Mouse (Mus musculus): ENCODE data around the gene Smchd1. TPM values are rescaled to one million over a fixed set of nuclear protein-coding genes. Genes with fewer than 3 reads are reported as not detected.
"Not testable (repeated sequence)": the region's sequence is repeated elsewhere in the genome, so short reads cannot be mapped to it uniquely, and the experiment has no call there.

Smchd1 gene
- polyA plus RNA-seq, 1 experiment: 6.8 TPM

DNA sequence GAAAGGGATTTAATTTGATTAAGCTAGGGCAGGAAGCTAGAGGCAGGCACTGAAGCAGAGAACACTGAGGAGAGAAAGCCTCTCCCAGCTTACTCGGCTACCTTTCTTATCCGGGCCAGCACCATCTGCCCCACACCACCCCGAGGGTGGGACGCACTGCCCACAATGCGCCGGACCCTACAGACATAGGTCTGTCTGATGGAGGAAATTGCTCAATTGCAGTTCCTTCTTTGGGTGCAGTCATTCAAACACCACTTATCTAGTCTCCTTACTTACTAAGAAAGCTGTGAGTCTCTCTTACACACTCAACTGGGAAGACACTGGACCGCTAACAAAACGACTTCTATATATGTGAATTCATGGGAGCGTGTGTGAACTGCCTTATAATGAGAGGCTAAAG, 137.6 kb downstream of the Smchd1 start:
- no peak for DNase-seq
- WGBS: 91% methylated on average over 9 of the region's 9 CpGs
- Histone ChIP-seq H3K4me3 (ENCODE audit: insufficient read depth, low read depth, low read length) (no peak overlapping the region), H3K36me3 (ENCODE audit: control insufficient read depth, insufficient read depth, low read length) (no peaks in the 10 kb centered on the region), H3K27ac (ENCODE audit: insufficient read depth, low read depth, low read length) (no peak overlapping the region), H3K4me1 (ENCODE audit: control insufficient read depth, insufficient read depth, low read length) (no peaks in the 10 kb centered on the region), H3K27me3 (replicated peaks; ENCODE audit: control insufficient read depth, insufficient read depth, low read length) (no peaks in the 10 kb centered on the region)
- TF ChIP-seq CTCF (conservative IDR thresholded peaks at IDR 0.05; ENCODE audit: insufficient read depth, insufficient read length, low read depth, low read length) (no peak), POLR2A (IDR thresholded peaks at IDR 0.05; ENCODE audit: low read depth, low read length) (no peak)

GRCm38 (mm10) chr17:71336421-71336820, 138.7 kb downstream of the Smchd1 start:
- H3K36me3 ChIP-seq (ENCODE audit: control insufficient read depth, insufficient read depth, low read length): no peaks in the 10 kb centered on the region
- 0 out of 2 replicates have a peak, but pooled peaks cover 3% of the 10 kb centered on the region for H3K4me1 ChIP-seq (ENCODE audit: control insufficient read depth, insufficient read depth, low read length)
- TF ChIP-seq CTCF (conservative IDR thresholded peaks at IDR 0.05; ENCODE audit: insufficient read depth, insufficient read length, low read depth, low read length): no peak
- no peak for TF ChIP-seq POLR2A (IDR thresholded peaks at IDR 0.05; ENCODE audit: low read depth, low read length)
- H3K4me3 ChIP-seq (ENCODE audit: insufficient read depth, low read depth, low read length): no peak overlapping the region
- H3K27me3 ChIP-seq (replicated peaks; ENCODE audit: control insufficient read depth, insufficient read depth, low read length): no peaks in the 10 kb centered on the region
- DNase-seq: no peak
- H3K27ac ChIP-seq (ENCODE audit: insufficient read depth, low read depth, low read length): no peak overlapping the region
- 45% methylated on average over 8 of the region's 8 CpGs for WGBS

GRCm38 (mm10) chr17:71332298-71332697, 142.8 kb downstream of the Smchd1 start:
- no peak for DNase-seq
- Histone ChIP-seq H3K27me3 (replicated peaks; ENCODE audit: control insufficient read depth, insufficient read depth, low read length) (no peaks in the 10 kb centered on the region), H3K36me3 (ENCODE audit: control insufficient read depth, insufficient read depth, low read length) (no peaks in the 10 kb centered on the region), H3K4me3 (ENCODE audit: insufficient read depth, low read depth, low read length) (no peak overlapping the region), H3K27ac (ENCODE audit: insufficient read depth, low read depth, low read length) (no peak overlapping the region), H3K4me1 (ENCODE audit: control insufficient read depth, insufficient read depth, low read length) (0 out of 2 replicates have a peak, but pooled peaks cover 3% of the 10 kb centered on the region)
- WGBS: 24% methylated on average over 15 of the region's 15 CpGs
- TF ChIP-seq POLR2A (IDR thresholded peaks at IDR 0.05; ENCODE audit: low read depth, low read length) (no peak), CTCF (conservative IDR thresholded peaks at IDR 0.05; ENCODE audit: insufficient read depth, insufficient read length, low read depth, low read length) (no peak)

GRCm38 (mm10) chr17:71320731-71321130, 154.4 kb downstream of the Smchd1 start:
- not testable (repeated sequence) for DNase-seq; H3K4me3 ChIP-seq (ENCODE audit: insufficient read depth, low read depth, low read length); H3K27me3 ChIP-seq (replicated peaks; ENCODE audit: control insufficient read depth, insufficient read depth, low read length); H3K4me1 ChIP-seq (ENCODE audit: control insufficient read depth, insufficient read depth, low read length); H3K27ac ChIP-seq (ENCODE audit: insufficient read depth, low read depth, low read length); H3K36me3 ChIP-seq (ENCODE audit: control insufficient read depth, insufficient read depth, low read length)
- WGBS: 82% methylated on average over 8 of the region's 8 CpGs

DNA sequence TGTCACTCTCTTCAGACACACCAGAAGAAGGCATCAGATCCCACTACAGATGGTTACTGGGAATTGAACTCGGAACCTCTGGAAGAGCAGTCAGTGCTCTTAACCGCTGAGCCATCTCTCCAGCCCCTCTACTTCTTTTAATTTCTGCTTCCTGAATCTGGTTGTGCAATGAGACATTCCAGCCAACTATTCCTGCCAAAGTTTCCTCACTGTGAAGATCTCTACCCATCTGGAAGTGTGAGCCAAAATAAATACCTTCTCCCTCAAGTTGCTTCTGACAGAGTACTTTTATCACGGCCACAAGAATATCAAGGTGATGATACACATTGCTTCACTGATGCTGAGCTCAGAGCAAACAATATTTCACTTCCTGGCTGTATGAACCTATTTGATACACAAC, 155.8 kb downstream of the Smchd1 start:
- TF ChIP-seq POLR2A (IDR thresholded peaks at IDR 0.05; ENCODE audit: low read depth, low read length) (no peak), CTCF (conservative IDR thresholded peaks at IDR 0.05; ENCODE audit: insufficient read depth, insufficient read length, low read depth, low read length) (no peak)
- WGBS: 79% methylated on average over 3 of the region's 3 CpGs

DNA sequence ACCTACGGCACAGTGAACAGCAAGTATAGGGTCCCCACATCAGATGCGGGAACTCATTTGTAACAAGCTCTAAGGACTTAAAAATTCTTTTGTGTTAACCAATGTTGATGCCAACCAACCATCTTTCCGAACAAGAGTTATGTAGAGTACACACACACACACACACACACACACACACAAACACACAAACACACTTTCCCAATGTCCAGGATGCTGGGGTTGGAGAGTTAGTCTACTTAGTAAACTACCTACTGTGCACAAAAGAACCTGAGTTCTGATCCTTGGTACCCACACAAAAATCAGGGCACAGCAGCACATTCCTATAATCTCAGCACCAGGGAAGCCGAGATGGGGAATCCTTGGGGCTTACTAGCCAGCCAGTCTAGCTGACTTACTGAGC, 157.6 kb downstream of the Smchd1 start:
- Histone ChIP-seq H3K27me3 (replicated peaks; ENCODE audit: control insufficient read depth, insufficient read depth, low read length) (no peaks in the 10 kb centered on the region), H3K27ac (ENCODE audit: insufficient read depth, low read depth, low read length) (no peak overlapping the region), H3K36me3 (ENCODE audit: control insufficient read depth, insufficient read depth, low read length) (no peaks in the 10 kb centered on the region), H3K4me1 (ENCODE audit: control insufficient read depth, insufficient read depth, low read length) (no peaks in the 10 kb centered on the region), H3K4me3 (ENCODE audit: insufficient read depth, low read depth, low read length) (no peak overlapping the region)
- 95% methylated on average over 4 of the region's 4 CpGs for WGBS
- no peak for TF ChIP-seq CTCF (conservative IDR thresholded peaks at IDR 0.05; ENCODE audit: insufficient read depth, insufficient read length, low read depth, low read length)
- TF ChIP-seq POLR2A (IDR thresholded peaks at IDR 0.05; ENCODE audit: low read depth, low read length): no peak
- DNase-seq: no peak

More for the DNA sequence above, 155.8 kb downstream of the Smchd1 start:
- Histone ChIP-seq H3K27me3 (replicated peaks; ENCODE audit: control insufficient read depth, insufficient read depth, low read length) (no peaks in the 10 kb centered on the region), H3K27ac (ENCODE audit: insufficient read depth, low read depth, low read length) (no peak overlapping the region), H3K4me1 (ENCODE audit: control insufficient read depth, insufficient read depth, low read length) (no peaks in the 10 kb centered on the region), H3K36me3 (ENCODE audit: control insufficient read depth, insufficient read depth, low read length) (no peaks in the 10 kb centered on the region), H3K4me3 (ENCODE audit: insufficient read depth, low read depth, low read length) (no peak overlapping the region)
- DNase-seq: no peak

DNA sequence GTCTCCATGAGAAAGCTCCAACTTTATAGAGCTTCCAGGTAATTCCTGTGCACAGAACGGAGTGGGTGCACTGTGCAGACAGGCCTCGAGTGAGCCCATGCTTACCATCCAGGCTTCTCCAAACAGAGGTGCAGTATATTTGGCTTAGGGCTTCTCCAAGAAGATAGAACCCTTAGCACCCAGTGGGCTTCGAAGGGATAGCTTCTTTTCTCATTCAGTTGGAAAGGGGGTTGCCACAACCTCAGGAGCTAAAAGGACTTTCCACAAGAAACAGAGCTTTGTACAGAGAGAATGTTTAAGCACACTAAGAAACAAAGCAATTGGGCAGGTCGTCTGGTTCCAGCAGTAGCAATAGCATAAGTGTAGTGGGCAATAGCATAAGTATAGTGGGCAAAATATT, 160.8 kb downstream of the Smchd1 start:
- H3K27ac ChIP-seq (ENCODE audit: insufficient read depth, low read depth, low read length): no peak overlapping the region
- H3K27me3 ChIP-seq (replicated peaks; ENCODE audit: control insufficient read depth, insufficient read depth, low read length): peaks cover 7% of the 10 kb centered on the region; the same call in 1 of the 2 replicates
- no peak for TF ChIP-seq CTCF (conservative IDR thresholded peaks at IDR 0.05; ENCODE audit: insufficient read depth, insufficient read length, low read depth, low read length)
- TF ChIP-seq POLR2A (IDR thresholded peaks at IDR 0.05; ENCODE audit: low read depth, low read length): no peak
- H3K4me3 ChIP-seq (ENCODE audit: insufficient read depth, low read depth, low read length): no peak overlapping the region
- no peaks in the 10 kb centered on the region for H3K4me1 ChIP-seq (ENCODE audit: control insufficient read depth, insufficient read depth, low read length)
- 82% methylated on average over 4 of the region's 4 CpGs for WGBS
- no peaks in the 10 kb centered on the region for H3K36me3 ChIP-seq (ENCODE audit: control insufficient read depth, insufficient read depth, low read length)
- DNase-seq: no peak

Measured in kidney, adult 2 months (tissue).